Mouse (Mus musculus): Measurements from ENCODE around the gene Dhrs7b. TPM values are rescaled to one million over a fixed set of nuclear protein-coding genes. Genes with fewer than 3 reads are reported as not detected.
"Not testable (repeated sequence)": the region's sequence is repeated elsewhere in the genome, so short reads cannot be mapped to it uniquely, and the experiment has no call there.

The Dhrs7b gene
- total RNA-seq (2015) (11.1 and 16.8 TPM in 2 replicates), total RNA-seq (2017) (12.9 and 15.6 TPM in 2 replicates)

DNA sequence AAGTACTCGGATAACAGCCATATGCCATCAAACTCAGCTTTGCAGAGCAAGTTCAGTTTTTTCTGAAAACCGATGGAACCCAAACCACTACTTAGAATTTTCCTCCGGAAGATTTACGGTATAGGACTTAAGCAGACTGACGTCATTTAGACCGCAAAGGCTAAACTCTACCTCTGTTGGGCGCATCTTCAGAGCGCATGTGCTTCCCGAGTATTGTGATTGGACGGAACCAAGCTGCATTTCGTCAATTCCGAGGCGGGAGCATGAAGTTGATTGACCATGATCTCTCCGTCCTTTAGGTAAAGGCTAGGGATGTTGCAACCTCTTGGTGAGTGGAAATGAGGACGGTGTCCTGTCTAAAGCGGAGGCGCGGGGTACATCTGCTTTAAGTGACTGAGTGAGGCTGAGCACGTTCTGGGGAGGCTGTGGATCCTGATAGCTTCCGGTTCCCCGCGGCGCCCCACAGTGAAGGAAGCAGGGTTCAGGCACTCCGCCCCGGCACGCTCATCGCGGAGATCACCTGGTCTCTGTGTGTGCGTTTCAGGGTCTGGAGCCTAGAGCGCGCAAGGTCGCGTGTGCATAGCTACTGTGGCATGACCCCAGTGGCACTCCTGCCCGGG is at the start of gene Dhrs7b:
Dhrs7b (plus strand) TSS at position 199 of the 620 bp plus-strand sequence.
- ATAC-seq (ENCODE audit: poor library complexity, severe bottlenecking), result peak; percentile 89

DNA sequence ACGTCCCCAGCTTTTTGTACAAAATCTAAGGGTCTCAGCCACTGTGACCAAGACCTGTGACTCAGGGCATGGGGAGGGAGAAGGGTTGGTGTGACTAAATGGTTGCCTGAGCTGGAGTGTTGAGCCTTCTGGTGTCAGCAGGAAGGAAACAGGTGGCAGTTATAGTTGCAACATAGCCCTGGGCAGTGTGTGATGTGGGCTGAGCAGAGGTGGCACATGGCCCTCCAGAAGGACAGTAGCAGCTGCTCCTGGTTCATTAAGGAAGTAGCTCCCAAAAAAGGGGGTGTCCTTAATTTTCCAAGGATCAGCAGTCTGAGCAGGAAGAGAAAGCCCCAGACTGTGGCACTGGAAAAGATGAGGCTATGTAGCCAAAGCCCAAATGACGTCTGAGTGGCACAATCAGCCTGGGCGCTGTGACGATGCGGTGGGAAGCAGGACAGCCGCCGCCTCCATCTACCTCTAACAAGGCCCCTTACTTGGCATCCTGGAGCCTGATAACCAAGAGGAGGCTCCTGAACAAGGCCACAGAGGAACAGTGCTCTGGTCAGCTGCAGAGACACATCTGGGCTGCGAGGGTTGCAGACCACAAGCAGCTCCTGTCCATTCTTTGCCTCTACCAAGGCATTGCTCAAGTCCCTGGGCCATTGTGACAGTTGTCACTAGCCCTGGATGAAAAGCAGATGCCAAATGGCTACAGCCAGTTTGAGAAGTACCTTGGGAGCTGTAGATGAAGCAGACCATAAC is 46.1 kb upstream of the Dhrs7b start:
- peak; percentile 81 for ATAC-seq (ENCODE audit: poor library complexity, severe bottlenecking)

DNA sequence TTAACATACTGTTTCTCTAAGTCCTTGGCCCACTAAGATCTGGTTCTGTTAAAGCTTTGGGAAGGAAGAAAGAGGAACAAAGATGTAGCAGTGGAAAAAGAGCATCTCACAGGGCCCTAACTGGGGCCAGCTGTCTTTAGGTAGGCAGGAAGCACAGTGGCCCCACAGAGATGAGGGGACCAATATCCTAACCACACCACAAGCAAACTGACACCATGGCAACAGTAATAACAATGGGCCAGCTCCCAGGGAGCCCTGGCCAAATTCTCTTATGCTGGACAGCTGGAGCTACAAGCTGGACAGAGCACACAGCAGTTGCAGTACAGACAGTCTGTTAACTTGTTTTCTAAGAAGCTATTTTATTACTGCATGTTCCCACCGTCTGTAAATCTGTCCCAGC is 42.8 kb upstream of the Dhrs7b start:
- no peak for ATAC-seq (ENCODE audit: poor library complexity, severe bottlenecking)

GRCm38 (mm10) chr11:60790472-60790871 is 40.0 kb upstream of the Dhrs7b start:
- ATAC-seq (ENCODE audit: poor library complexity, severe bottlenecking), result no peak

- no peak for ATAC-seq (ENCODE audit: poor library complexity, severe bottlenecking)
Measured at GRCm38 (mm10) chr11:60796342-60796741, 34.1 kb upstream of the Dhrs7b start.

- ATAC-seq (ENCODE audit: poor library complexity, severe bottlenecking), result no peak
Measured at GRCm38 (mm10) chr11:60799977-60800376, 30.5 kb upstream of the Dhrs7b start.

DNA sequence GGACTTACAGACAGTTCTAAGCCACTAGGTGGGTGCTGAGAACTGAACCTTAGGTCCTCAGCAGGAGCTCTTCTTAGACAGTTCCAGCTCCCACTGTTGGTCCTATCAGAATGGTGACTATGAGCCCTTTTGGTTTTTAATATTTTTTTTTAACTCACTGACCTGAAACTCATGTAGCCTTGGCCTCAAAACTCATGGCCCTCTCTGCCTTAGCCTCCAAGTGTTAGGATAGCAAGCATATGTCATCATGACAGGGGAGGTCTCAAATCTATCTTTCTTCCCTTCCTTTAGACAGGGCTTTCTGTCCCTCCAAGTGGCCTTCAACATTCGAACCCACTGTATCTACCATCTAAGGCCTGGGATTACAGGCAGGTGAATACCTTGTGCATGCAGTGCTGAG is 29.5 kb upstream of the Dhrs7b start:
- ATAC-seq (ENCODE audit: poor library complexity, severe bottlenecking), result no peak

DNA sequence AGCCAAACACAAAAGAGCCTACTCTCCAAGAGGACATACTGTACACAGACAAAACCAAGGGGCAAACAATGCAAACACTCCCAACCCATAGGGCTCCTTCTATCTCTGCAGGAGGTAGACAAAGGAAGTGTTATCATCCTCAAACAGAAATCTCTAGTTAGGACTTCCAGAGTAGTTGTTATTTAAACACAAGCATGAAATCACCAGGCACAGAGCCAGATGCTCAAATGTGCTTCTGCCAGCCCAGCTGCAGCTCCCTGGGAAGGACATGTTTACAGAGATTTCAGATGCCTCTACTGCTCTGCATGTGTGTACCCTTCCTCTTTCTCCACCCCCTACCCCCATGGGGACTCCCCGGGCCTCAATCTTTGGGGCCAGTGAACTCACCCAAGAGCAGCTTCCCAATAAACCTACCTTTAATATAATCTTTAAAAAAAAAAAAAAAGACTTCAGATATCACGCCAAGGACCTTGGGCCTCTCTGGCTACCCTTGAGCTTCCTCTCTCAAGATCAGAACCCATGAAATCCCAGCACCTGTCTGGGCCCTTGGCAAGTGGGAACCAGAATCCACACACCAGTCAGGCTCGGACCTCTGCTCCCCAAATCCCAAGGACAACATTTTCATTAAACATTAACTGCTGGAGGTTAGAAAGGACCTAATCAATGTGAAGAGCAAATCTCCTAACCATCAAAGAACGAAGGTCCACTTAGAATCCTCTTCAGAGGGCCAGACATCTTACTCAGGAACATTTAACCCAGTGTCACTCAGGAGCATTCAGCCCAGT is 22.0 kb upstream of the Dhrs7b start:
- no peak for ATAC-seq (ENCODE audit: poor library complexity, severe bottlenecking)

GRCm38 (mm10) chr11:60809546-60809945 is 20.9 kb upstream of the Dhrs7b start:
- no peak for ATAC-seq (ENCODE audit: poor library complexity, severe bottlenecking)

DNA sequence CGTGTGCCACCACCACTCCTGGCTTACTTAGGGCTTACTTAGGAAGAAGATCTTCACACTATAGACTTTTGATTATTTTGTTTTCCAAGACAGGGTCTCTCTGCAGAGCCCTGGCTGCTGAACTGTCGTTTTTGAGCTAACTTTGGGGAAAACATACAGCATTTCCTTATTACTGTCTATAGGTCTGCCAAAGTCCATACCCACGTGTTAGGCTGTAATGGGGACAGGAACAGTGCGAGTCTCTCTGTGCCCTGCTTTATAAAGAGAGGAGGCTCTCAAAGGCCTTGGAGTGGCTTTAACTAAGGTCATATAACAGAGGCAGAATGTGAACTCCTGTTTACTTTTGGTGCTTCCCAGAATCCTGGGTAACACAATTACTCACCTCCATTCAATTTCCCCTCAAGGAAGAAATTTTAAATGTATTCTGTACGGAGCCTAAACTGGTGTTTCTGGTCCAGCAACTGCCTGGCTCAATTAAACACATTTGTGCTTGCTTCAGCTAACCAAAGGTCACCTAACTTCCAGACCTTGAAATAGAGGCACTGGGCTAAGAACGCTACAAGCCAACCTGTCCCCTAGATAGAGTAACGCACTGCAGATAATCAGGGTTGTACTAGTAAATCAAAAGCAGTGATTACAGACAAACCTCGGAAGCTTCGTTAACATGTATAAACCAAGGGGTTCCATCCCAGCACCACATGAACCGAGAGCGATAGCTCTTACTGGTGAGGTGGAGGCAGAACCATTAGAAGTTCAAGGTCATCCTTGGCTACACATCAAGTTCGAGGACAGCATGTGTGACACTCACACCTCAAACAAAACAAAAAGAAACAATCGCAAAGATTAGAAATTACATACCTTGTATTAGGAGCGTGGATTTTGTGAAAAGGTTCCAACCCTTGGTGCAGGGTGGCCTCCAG is 20.1 kb upstream of the Dhrs7b start:
- ATAC-seq (ENCODE audit: poor library complexity, severe bottlenecking), result no peak

DNA sequence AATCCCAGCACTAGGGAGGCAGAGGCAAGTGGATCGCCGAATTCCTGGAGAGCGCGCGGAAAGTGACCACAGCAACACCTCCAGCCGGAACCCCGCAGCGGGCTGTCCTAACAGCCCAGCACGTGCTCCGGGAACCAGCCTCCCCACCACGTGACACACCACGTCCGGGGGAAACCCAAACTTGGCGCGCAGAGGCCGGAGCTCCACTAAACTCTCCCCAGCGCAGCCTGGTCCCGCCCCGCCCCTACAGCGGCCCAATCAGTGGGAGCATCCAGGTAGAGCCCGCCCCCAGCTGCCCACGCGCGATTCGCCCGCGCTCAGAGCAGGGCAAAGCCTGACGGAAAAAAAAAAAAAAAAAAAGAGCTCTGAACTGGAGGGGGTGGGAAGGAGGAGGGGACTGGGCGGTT is 19.4 kb upstream of the Dhrs7b start:
- peak; percentile 100 for ATAC-seq (ENCODE audit: poor library complexity, severe bottlenecking)

DNA sequence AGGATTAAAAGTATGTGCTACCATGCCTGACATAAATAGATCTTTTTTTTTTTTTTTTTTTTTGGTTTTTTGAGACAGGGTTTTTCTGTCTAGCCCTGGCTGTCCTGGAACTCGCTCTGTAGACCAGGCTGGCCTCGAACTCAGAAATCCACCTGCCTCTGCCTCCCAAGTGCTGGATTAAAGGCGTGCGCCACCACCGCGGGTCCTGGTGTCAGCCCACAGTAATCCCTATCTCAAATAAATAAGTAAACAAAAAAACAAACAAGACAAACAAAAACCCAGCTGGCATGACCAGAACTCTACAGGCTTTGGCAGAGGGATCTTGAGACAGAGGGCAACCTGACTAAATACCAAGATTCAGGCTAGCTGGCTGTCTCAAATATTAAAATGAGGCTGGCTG is 18.8 kb upstream of the Dhrs7b start, which contains the start of gene Shmt1:
Shmt1 (minus strand) TSS at position 101 of the 400 bp plus-strand sequence.
- ATAC-seq (ENCODE audit: poor library complexity, severe bottlenecking), result not testable (repeated sequence)

GRCm38 (mm10) chr11:60816398-60816797 is 14.0 kb upstream of the Dhrs7b start:
- no peak for ATAC-seq (ENCODE audit: poor library complexity, severe bottlenecking)

- no peak for ATAC-seq (ENCODE audit: poor library complexity, severe bottlenecking)
Measured at GRCm38 (mm10) chr11:60823771-60824170, 6.7 kb upstream of the Dhrs7b start.

GRCm38 (mm10) chr11:60825191-60825590 is 5.2 kb upstream of the Dhrs7b start:
- ATAC-seq (ENCODE audit: poor library complexity, severe bottlenecking), result no peak

GRCm38 (mm10) chr11:60826700-60827099 is 3.7 kb upstream of the Dhrs7b start:
- ATAC-seq (ENCODE audit: poor library complexity, severe bottlenecking), result peak; percentile 36

DNA sequence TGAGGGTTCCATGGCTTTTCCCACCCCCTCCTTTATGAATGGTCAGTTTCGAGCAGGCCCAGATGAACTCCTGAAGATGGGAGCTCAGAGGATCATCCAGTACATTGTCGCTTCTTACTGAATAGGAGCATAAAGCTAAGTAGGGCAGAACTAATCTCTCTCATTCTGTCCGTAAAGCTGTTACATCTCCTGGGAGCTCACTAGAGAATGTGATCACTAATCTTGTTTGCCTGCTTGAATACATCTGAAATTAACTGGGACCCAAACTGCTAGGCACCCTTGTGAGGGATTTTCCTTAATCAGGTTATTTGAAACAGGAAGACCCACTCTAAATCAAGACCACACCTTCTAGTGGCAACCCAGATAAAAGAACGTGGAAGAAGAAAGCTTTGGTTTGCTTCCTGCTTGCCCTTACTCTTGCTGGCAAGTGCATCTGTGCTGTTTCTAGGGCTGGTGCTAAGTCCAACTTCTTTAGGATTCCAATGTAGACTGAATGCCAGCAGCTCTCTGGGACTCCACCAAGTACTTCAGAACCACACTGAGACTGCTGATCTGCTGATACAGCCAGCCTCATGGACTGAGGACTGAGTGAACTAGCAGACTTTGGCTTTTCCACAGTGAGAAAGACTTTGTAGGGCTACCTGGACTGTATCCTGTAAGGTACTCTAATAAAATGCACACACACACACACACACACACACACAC is 3.0 kb upstream of the Dhrs7b start:
- no peak for ATAC-seq (ENCODE audit: poor library complexity, severe bottlenecking)

- no peak for ATAC-seq (ENCODE audit: poor library complexity, severe bottlenecking)
Measured at GRCm38 (mm10) chr11:60828903-60829302, 1.5 kb upstream of the Dhrs7b start.

DNA sequence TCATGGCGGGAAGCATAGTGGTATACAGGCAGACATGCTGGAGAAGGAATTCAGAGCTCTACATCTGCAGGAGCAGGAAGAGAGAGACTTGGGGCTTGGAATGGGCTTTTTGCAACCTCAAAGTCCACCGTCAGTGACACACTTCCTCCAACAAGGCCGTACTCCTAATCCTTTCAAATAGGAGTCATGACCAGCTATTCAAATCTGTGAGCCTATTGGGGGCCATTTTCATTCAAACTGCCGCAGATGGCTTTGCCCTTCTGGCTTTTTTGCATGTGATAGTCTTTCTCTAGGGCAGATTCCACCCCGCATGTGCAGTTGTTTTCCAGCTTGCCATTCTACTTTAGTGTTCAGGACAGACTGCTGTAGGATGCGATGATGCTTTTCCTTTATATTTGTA is 6.5 kb downstream of the Dhrs7b start:
- no peak for ATAC-seq (ENCODE audit: poor library complexity, severe bottlenecking)
